ENCODE assay signal across 16 mouse cellular contexts in the genomic region with DNA sequence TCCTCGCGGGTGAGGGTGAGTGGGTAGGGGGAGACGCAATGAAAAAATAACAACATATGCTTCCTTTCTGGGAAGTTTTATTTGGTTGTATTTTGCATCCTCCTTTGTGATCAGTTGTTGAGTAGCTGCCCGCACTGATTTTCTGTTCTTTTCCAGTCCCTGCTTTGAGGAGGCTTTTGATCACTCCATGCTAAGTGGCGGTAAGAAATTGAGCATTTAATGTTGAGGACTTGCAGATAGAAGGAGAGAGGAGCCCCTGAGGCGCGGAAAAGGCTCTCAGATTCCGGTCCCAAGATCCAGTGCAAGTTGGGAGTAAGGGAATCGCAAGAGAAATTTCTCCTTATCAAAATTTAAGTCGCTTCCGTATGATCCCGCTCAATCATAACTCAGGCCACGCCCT. TPM values are rescaled to one million over a fixed set of nuclear protein-coding genes. Genes with fewer than 3 reads are reported as not detected.
DNase-seq lines count a peak whose midpoint lies in the region; ATAC-seq and TF ChIP-seq lines count a peak whose summit lies in the region.
"Had no signal": no experiment of that assay in that cellular context is flagged by ENCODE, and none has a peak within 500 bp of the region (broad histone marks: within the 10 kb centered on the region; RNA-seq: fewer than 3 reads in every experiment).

No protein-coding gene starts in this region.

- WGBS in midbrain, embryonic 10.5 days: 1% methylated on average over 13 of the region's 13 CpGs
- 1% methylated on average over 13 of the region's 13 CpGs for WGBS in midbrain, postnatal 0 days
- 2% methylated on average over 13 of the region's 13 CpGs for WGBS in embryonic facial prominence, embryonic 14.5 days
- WGBS in neural tube, embryonic 11.5 days: under 1% methylated on average over 13 of the region's 13 CpGs

- H3K4me3 ChIP-seq in midbrain, embryonic 10.5 days: no peak overlapping the region
- no peak overlapping the region for H3K4me3 ChIP-seq in midbrain, postnatal 0 days (ENCODE audit: low read depth, low read length)
- H3K4me3 ChIP-seq in embryonic facial prominence, embryonic 14.5 days (ENCODE audit: low read depth, low read length): 0 out of 2 replicates have a peak overlapping the region, but pooled peaks have one; percentile 27
- H3K4me3 ChIP-seq in neural tube, embryonic 11.5 days (ENCODE audit: low read depth, low read length): no peak overlapping the region
- H3K4me3 ChIP-seq: forebrain, embryonic 12.5 days; midbrain, embryonic 15.5 days had no signal

- no peaks in the 10 kb centered on the region for H3K36me3 ChIP-seq in midbrain, embryonic 10.5 days
- H3K36me3 ChIP-seq in midbrain, postnatal 0 days (ENCODE audit: insufficient read depth, low read length): no peaks in the 10 kb centered on the region
- no peaks in the 10 kb centered on the region for H3K36me3 ChIP-seq in embryonic facial prominence, embryonic 14.5 days (ENCODE audit: control insufficient read depth, insufficient read depth, low read length)
- no peaks in the 10 kb centered on the region for H3K36me3 ChIP-seq in neural tube, embryonic 11.5 days (ENCODE audit: control insufficient read depth, insufficient read depth, low read length)
- H3K36me3 ChIP-seq: forebrain, embryonic 12.5 days; midbrain, embryonic 15.5 days had no signal

- H3K27ac ChIP-seq in midbrain, embryonic 10.5 days (replicated peaks): no peak overlapping the region
- no peak overlapping the region for H3K27ac ChIP-seq in midbrain, postnatal 0 days (ENCODE audit: low read depth, low read length)
- H3K27ac ChIP-seq in embryonic facial prominence, embryonic 14.5 days (replicated peaks; ENCODE audit: low read depth, low read length): no peak overlapping the region
- H3K27ac ChIP-seq in neural tube, embryonic 11.5 days (ENCODE audit: low read depth, low read length): no peak overlapping the region
- H3K27ac ChIP-seq: forebrain, embryonic 12.5 days; hindbrain, embryonic 14.5 days; kidney, postnatal 0 days; midbrain, embryonic 15.5 days had no signal

- H3K9me3 ChIP-seq in midbrain, embryonic 10.5 days (replicated peaks): no peaks in the 10 kb centered on the region
- H3K9me3 ChIP-seq in midbrain, postnatal 0 days (ENCODE audit: low read length): no peaks in the 10 kb centered on the region
- H3K9me3 ChIP-seq in embryonic facial prominence, embryonic 14.5 days (ENCODE audit: control insufficient read depth, low read length): no peaks in the 10 kb centered on the region
- H3K9me3 ChIP-seq in neural tube, embryonic 11.5 days (ENCODE audit: control insufficient read depth, low read length): no peaks in the 10 kb centered on the region
- H3K9me3 ChIP-seq: forebrain, embryonic 12.5 days; midbrain, embryonic 15.5 days had no signal

- H3K4me1 ChIP-seq in midbrain, embryonic 10.5 days: peaks cover 23% of the 10 kb centered on the region
- no peaks in the 10 kb centered on the region for H3K4me1 ChIP-seq in midbrain, postnatal 0 days (ENCODE audit: insufficient read depth, low read length)
- H3K4me1 ChIP-seq in embryonic facial prominence, embryonic 14.5 days (ENCODE audit: control insufficient read depth, insufficient read depth, low read length): peaks cover 8% of the 10 kb centered on the region
- H3K4me1 ChIP-seq in neural tube, embryonic 11.5 days (ENCODE audit: control insufficient read depth, insufficient read depth, low read length): peaks cover 7% of the 10 kb centered on the region

- DNase-seq in heart, adult 11 months: peak; percentile 78
- no peak for DNase-seq in heart, postnatal 4 days
- DNase-seq in midbrain, embryonic 10.5 days (ENCODE audit: low spot score): peak; percentile 26
- DNase-seq in midbrain, postnatal 0 days (ENCODE audit: low spot score): no peak
- DNase-seq in embryonic facial prominence, embryonic 14.5 days (ENCODE audit: low spot score): no peak
- peak; percentile 35 for DNase-seq in neural tube, embryonic 11.5 days (ENCODE audit: low spot score)
- no peak for DNase-seq in cerebellum, adult 11-12 months
- no peak for DNase-seq in right cerebral cortex, postnatal 14 days
- DNase-seq: adrenal gland, postnatal 25 days; right cerebral cortex, postnatal 25 days; thymus, postnatal 14 days had no signal

- no peak overlapping the region for H3K9ac ChIP-seq in midbrain, postnatal 0 days (replicated peaks; ENCODE audit: low read length, poor library complexity, severe bottlenecking)
- no peak overlapping the region for H3K9ac ChIP-seq in embryonic facial prominence, embryonic 14.5 days (ENCODE audit: low read depth, low read length)
- H3K9ac ChIP-seq in neural tube, embryonic 11.5 days (ENCODE audit: low read length): no peak overlapping the region
- H3K9ac ChIP-seq: forebrain, embryonic 12.5 days; hindbrain, embryonic 14.5 days; midbrain, embryonic 15.5 days had no signal

- no peak for ATAC-seq in midbrain, postnatal 0 days (ENCODE audit: low FRiP score)
- no peak for ATAC-seq in embryonic facial prominence, embryonic 14.5 days (ENCODE audit: low read depth)
- no peak for ATAC-seq in neural tube, embryonic 11.5 days (ENCODE audit: insufficient read depth, low FRiP score, low TSS enrichment)
- ATAC-seq: lung, postnatal 0 days; midbrain, embryonic 15.5 days had no signal

- no peak overlapping the region for H3K4me2 ChIP-seq in midbrain, postnatal 0 days (ENCODE audit: low read depth, low read length, poor library complexity, severe bottlenecking)
- H3K4me2 ChIP-seq in embryonic facial prominence, embryonic 14.5 days (ENCODE audit: low read depth, low read length): peak overlapping the region; percentile 50
- no peak overlapping the region for H3K4me2 ChIP-seq in neural tube, embryonic 11.5 days (ENCODE audit: low read depth)
- H3K4me2 ChIP-seq: hindbrain, embryonic 14.5 days; midbrain, embryonic 15.5 days had no signal

- H3K27me3 ChIP-seq in midbrain, embryonic 10.5 days (ENCODE audit: low read depth, poor library complexity, severe bottlenecking): peaks cover 100% of the 10 kb centered on the region
- peaks cover 72% of the 10 kb centered on the region for H3K27me3 ChIP-seq in midbrain, postnatal 0 days (ENCODE audit: insufficient read depth, low read length)
- peaks cover 77% of the 10 kb centered on the region for H3K27me3 ChIP-seq in embryonic facial prominence, embryonic 14.5 days (replicated peaks; ENCODE audit: control insufficient read depth, insufficient read depth, low read length)
- H3K27me3 ChIP-seq in neural tube, embryonic 11.5 days (ENCODE audit: control insufficient read depth, insufficient read depth, low read length): peaks cover 85% of the 10 kb centered on the region

- TF ChIP-seq CTCF in midbrain, postnatal 0 days (IDR thresholded peaks at IDR 0.05): no peak

RNA-seq across cellular contexts. Expression of gene Tbx18, which starts 7.1 kb away (rescaled TPM):
- 10 to 100 TPM; 13.9 to 15.2 TPM for total RNA-seq in heart, postnatal 4 days (2021)
- polyA plus RNA-seq in midbrain, embryonic 10.5 days (2016; fragmentation: Nextera tagmentation; extraction: Ambion mirVana): 3.9 and 4.2 TPM in 2 replicates
- 5.4 and 9.3 TPM in 2 replicates for total RNA-seq in midbrain, postnatal 0 days (2014; rRNA removed)
- polyA plus RNA-seq in midbrain, postnatal 0 days (2015; fragmentation: Nextera tagmentation; extraction: Ambion mirVana): 1.8 and 1.9 TPM in 2 replicates
- 5.7 and 8.2 TPM in 2 replicates for polyA plus RNA-seq in embryonic facial prominence, embryonic 14.5 days (2014; fragmentation: Nextera tagmentation; extraction: Ambion mirVana)
- 1.7 and 2.9 TPM in 2 replicates for polyA plus RNA-seq in neural tube, embryonic 11.5 days (2014; fragmentation: Nextera tagmentation; extraction: Ambion mirVana)

Comparison
In these comparisons a context has a peak if more than half of its experiments do, and no peak if none do; other contexts are left out.
1. DNase-seq: peak in heart, adult 11 months (single experiment), midbrain, embryonic 10.5 days (single experiment) and neural tube, embryonic 11.5 days (single experiment); none in heart, postnatal 4 days (single experiment), midbrain, postnatal 0 days (single experiment), embryonic facial prominence, embryonic 14.5 days (single experiment), cerebellum, adult 11-12 months (single experiment) and right cerebral cortex, postnatal 14 days (single experiment).